Mouse (Mus musculus) heart, adult 2 months (tissue): ENCODE measurements around the gene Alad.

ENCODE experiments used
- CTCF ChIP-seq: fragments of 200-600 bp; IDR thresholded peaks from 2 replicates; pipeline ENCODE4 v1.8.1; 2022; ENCODE audit warnings: antibody characterized with exemption, mild to moderate bottlenecking, moderate library complexity
- EP300 ChIP-seq: fragments of 200-500 bp; IDR thresholded peaks from 2 replicates; pipeline ENCODE4 v1.6.1; 2011; ENCODE audit warnings: low read depth, low read length, control low read depth; ENCODE audit not compliant: insufficient read depth
- POLR2A ChIP-seq: fragments of 200-500 bp; IDR thresholded peaks from 2 replicates; pipeline ENCODE4 v1.6.1; 2011; ENCODE audit warnings: mild to moderate bottlenecking, low read depth, low read length, control low read depth; ENCODE audit not compliant: insufficient read depth

- TF ChIP-seq CTCF (no peak), POLR2A (no peak), EP300 (no peak)
These were observed 18.9 kb downstream of the Alad start for GRCm38 (mm10) chr4:62500799-62501198.
